Comparison of ENCODE assay signal across 8 mouse cellular contexts in the genomic region with DNA sequence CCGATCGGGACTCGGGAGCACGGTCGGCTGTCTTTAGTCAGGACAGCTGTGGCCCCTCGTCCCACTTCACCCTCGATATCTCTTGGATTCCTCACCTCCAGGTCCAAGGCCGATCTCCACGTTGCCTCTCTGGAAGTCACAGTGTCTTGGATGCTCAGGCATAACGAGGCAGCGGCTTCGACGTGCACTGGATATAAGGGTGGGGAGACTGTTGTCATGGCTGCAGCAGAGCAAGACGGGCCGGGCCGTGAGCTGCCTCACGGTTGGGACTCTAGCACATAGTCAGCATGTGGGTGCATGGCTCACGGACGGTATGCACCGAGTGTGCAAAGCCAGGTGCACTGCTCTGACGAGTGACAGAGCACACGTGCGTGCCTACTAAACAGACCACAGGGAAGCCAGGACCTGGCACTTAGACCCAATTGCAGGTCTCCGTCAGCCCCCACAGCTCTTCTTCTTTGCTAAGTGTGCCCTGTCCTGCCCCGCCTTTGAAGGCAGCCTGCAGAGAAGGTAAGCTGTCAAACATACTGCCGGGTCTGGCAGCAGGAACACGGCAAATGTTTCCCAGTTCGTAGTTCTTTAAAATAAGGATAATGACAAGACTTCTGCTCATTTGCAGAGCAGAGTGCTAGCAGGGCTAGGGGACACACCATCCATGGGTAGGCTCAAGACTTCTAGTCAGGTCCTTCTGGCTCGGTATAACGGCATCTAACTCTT. TPM values are rescaled to one million over a fixed set of nuclear protein-coding genes. Genes with fewer than 3 reads are reported as not detected.
DNase-seq lines count a peak whose midpoint lies in the region; ATAC-seq and TF ChIP-seq lines count a peak whose summit lies in the region.

No protein-coding gene starts in this region.

- peaks cover 20% of the 10 kb centered on the region for H3K27me3 ChIP-seq in lung, embryonic 14.5 days (ENCODE audit: insufficient read depth, low read length)
- peaks cover 16% of the 10 kb centered on the region for H3K27me3 ChIP-seq in embryonic facial prominence, embryonic 11.5 days (ENCODE audit: control insufficient read depth, insufficient read depth, low read length)
- H3K27me3 ChIP-seq in intestine, embryonic 15.5 days (replicated peaks) = peaks cover 31% of the 10 kb centered on the region

- TF ChIP-seq CTCF in lung, embryonic 14.5 days (IDR thresholded peaks at IDR 0.05; ENCODE audit: low read depth) = no peak

- H3K4me3 ChIP-seq in lung, embryonic 14.5 days (ENCODE audit: low read depth, low read length) = peak overlapping the region; percentile 22
- H3K4me3 ChIP-seq in embryonic facial prominence, embryonic 11.5 days (ENCODE audit: low read depth, low read length) = no peak overlapping the region
- peak overlapping the region; percentile 12; the same call in 1 of the 2 replicates for H3K4me3 ChIP-seq in intestine, embryonic 15.5 days (replicated peaks)

- peak overlapping the region; percentile 51 for H3K4me2 ChIP-seq in lung, embryonic 14.5 days
- peak overlapping the region; percentile 2; the same call in 1 of the 2 replicates for H3K4me2 ChIP-seq in embryonic facial prominence, embryonic 11.5 days (ENCODE audit: low read depth, low read length)
- H3K4me2 ChIP-seq in intestine, embryonic 15.5 days (replicated peaks) = peak overlapping the region; percentile 45

- peak; percentile 63 for ATAC-seq in lung, embryonic 14.5 days (ENCODE audit: insufficient read depth)
- ATAC-seq in embryonic facial prominence, embryonic 11.5 days (replicated peaks; ENCODE audit: insufficient number of reproducible peaks, low FRiP score, low TSS enrichment, low read depth) = peak; percentile 63
- peak; percentile 60 for ATAC-seq in intestine, embryonic 15.5 days

- peak; percentile 40 for DNase-seq in lung, embryonic 14.5 days
- DNase-seq in lung, adult 18-20 months = no peak
- peak; percentile 13 for DNase-seq in embryonic facial prominence, embryonic 11.5 days (ENCODE audit: low spot score)
- peak; percentile 50 for DNase-seq in naive thymus-derived CD4-positive, alpha-beta T cell, adult 2 months (ENCODE audit: low read depth)
- DNase-seq in urinary bladder, postnatal 10 days (ENCODE audit: low spot score) = no peak
- no peak for DNase-seq in ovary, postnatal 36 days (ENCODE audit: low spot score)
- no peak for DNase-seq in adrenal gland, postnatal 36 days

- WGBS in lung, embryonic 14.5 days = 3% methylated on average over 30 of the region's 30 CpGs
- WGBS in embryonic facial prominence, embryonic 11.5 days = 2% methylated on average over 30 of the region's 30 CpGs
- 3% methylated on average over 30 of the region's 30 CpGs for WGBS in intestine, embryonic 15.5 days

- peak overlapping the region; percentile 40; the same call in 1 of the 2 replicates for H3K9ac ChIP-seq in lung, embryonic 14.5 days
- no peak overlapping the region for H3K9ac ChIP-seq in embryonic facial prominence, embryonic 11.5 days (replicated peaks; ENCODE audit: low read length)
- no peak overlapping the region for H3K9ac ChIP-seq in intestine, embryonic 15.5 days

- H3K4me1 ChIP-seq in lung, embryonic 14.5 days (ENCODE audit: insufficient read depth) = no peaks in the 10 kb centered on the region
- no peaks in the 10 kb centered on the region; the same call in 1 of the 2 replicates for H3K4me1 ChIP-seq in embryonic facial prominence, embryonic 11.5 days (ENCODE audit: control insufficient read depth, insufficient read depth, low read length)
- peaks cover 12% of the 10 kb centered on the region for H3K4me1 ChIP-seq in intestine, embryonic 15.5 days (replicated peaks)

- no peaks in the 10 kb centered on the region for H3K9me3 ChIP-seq in lung, embryonic 14.5 days (ENCODE audit: low read depth, low read length)
- H3K9me3 ChIP-seq in embryonic facial prominence, embryonic 11.5 days (replicated peaks; ENCODE audit: control insufficient read depth, low read length) = no peaks in the 10 kb centered on the region
- H3K9me3 ChIP-seq in intestine, embryonic 15.5 days = no peaks in the 10 kb centered on the region

- no peak overlapping the region for H3K27ac ChIP-seq in lung, embryonic 14.5 days (ENCODE audit: low read depth)
- H3K27ac ChIP-seq in embryonic facial prominence, embryonic 11.5 days (replicated peaks; ENCODE audit: low read depth, low read length) = no peak overlapping the region
- no peak overlapping the region for H3K27ac ChIP-seq in intestine, embryonic 15.5 days

- H3K36me3 ChIP-seq in lung, embryonic 14.5 days (ENCODE audit: insufficient read depth) = 0 out of 2 replicates have a peak, but pooled peaks cover 4% of the 10 kb centered on the region
- H3K36me3 ChIP-seq in embryonic facial prominence, embryonic 11.5 days (replicated peaks; ENCODE audit: control insufficient read depth, insufficient read depth, low read depth, low read length) = no peaks in the 10 kb centered on the region
- H3K36me3 ChIP-seq in intestine, embryonic 15.5 days = no peaks in the 10 kb centered on the region

RNA-seq across cellular contexts. Expression of a gene that starts 0.9 kb away (rescaled TPM):
- 0.11 and 0.15 TPM in 2 replicates for polyA plus RNA-seq in lung, embryonic 14.5 days (2014; fragmentation: Nextera tagmentation; extraction: Ambion mirVana)
- polyA plus RNA-seq in embryonic facial prominence, embryonic 11.5 days (2014; fragmentation: Nextera tagmentation; extraction: Ambion mirVana) = 0.70 and 1.4 TPM in 2 replicates
- polyA plus RNA-seq in intestine, embryonic 15.5 days (2015; fragmentation: Nextera tagmentation; extraction: Ambion mirVana) = 0.69 and 1.00 TPM in 2 replicates
- 1 to 10 TPM; 1.2 to 2.3 TPM for total RNA-seq in adrenal gland, postnatal 36 days (2021)

RNA-seq across cellular contexts. Expression of a gene that starts 18.7 kb away (rescaled TPM):
- polyA plus RNA-seq in lung, embryonic 14.5 days (2014; fragmentation: Nextera tagmentation; extraction: Ambion mirVana) = 82.4 and 90.1 TPM in 2 replicates
- 76.9 and 80.6 TPM in 2 replicates for polyA plus RNA-seq in embryonic facial prominence, embryonic 11.5 days (2014; fragmentation: Nextera tagmentation; extraction: Ambion mirVana)
- polyA plus RNA-seq in intestine, embryonic 15.5 days (2015; fragmentation: Nextera tagmentation; extraction: Ambion mirVana) = 86.5 and 87.8 TPM in 2 replicates
- total RNA-seq in adrenal gland, postnatal 36 days (2021) = 10 to 100 TPM; 41.3 to 45.7 TPM

RNA-seq across cellular contexts. Expression of a gene that starts 19.9 kb away (rescaled TPM):
- polyA plus RNA-seq in lung, embryonic 14.5 days (2014; fragmentation: Nextera tagmentation; extraction: Ambion mirVana) = 21.0 and 21.4 TPM in 2 replicates
- 15.3 and 15.7 TPM in 2 replicates for polyA plus RNA-seq in embryonic facial prominence, embryonic 11.5 days (2014; fragmentation: Nextera tagmentation; extraction: Ambion mirVana)
- polyA plus RNA-seq in intestine, embryonic 15.5 days (2015; fragmentation: Nextera tagmentation; extraction: Ambion mirVana) = 12.6 and 14.8 TPM in 2 replicates
- 10 to 100 TPM; 21.5 to 23.0 TPM for total RNA-seq in adrenal gland, postnatal 36 days (2021)

RNA-seq across cellular contexts. Expression of a gene that starts 38.9 kb away (rescaled TPM):
- 0.32 and 0.51 TPM in 2 replicates for polyA plus RNA-seq in lung, embryonic 14.5 days (2014; fragmentation: Nextera tagmentation; extraction: Ambion mirVana)
- polyA plus RNA-seq in embryonic facial prominence, embryonic 11.5 days (2014; fragmentation: Nextera tagmentation; extraction: Ambion mirVana) = 0.36 and 0.60 TPM in 2 replicates
- polyA plus RNA-seq in intestine, embryonic 15.5 days (2015; fragmentation: Nextera tagmentation; extraction: Ambion mirVana) = 0.40 and 0.51 TPM in 2 replicates
- 1 to 10 TPM; 1.8 to 2.9 TPM for total RNA-seq in adrenal gland, postnatal 36 days (2021)

RNA-seq across cellular contexts. Expression of a gene that starts 51.4 kb away (rescaled TPM):
- polyA plus RNA-seq in lung, embryonic 14.5 days (2014; fragmentation: Nextera tagmentation; extraction: Ambion mirVana) = 0.72 and 0.81 TPM in 2 replicates
- 0.55 and 0.56 TPM in 2 replicates for polyA plus RNA-seq in embryonic facial prominence, embryonic 11.5 days (2014; fragmentation: Nextera tagmentation; extraction: Ambion mirVana)
- 2.1 and 2.2 TPM in 2 replicates for polyA plus RNA-seq in intestine, embryonic 15.5 days (2015; fragmentation: Nextera tagmentation; extraction: Ambion mirVana)
- 1 to 10 TPM; 3.5 to 6.0 TPM for total RNA-seq in adrenal gland, postnatal 36 days (2021)

Comparison
In these comparisons a context has a peak if more than half of its experiments do, and no peak if none do; other contexts are left out.
1. DNase-seq: peak in lung, embryonic 14.5 days (single experiment), embryonic facial prominence, embryonic 11.5 days (single experiment) and naive thymus-derived CD4-positive, alpha-beta T cell, adult 2 months (single experiment); none in lung, adult 18-20 months (0 of 2), urinary bladder, postnatal 10 days (single experiment), ovary, postnatal 36 days (single experiment) and adrenal gland, postnatal 36 days (0 of 2).
2. Peak in every context shown above with its lines, with median percentiles within 50 percentile points of each other: ATAC-seq and H3K4me2 ChIP-seq.